Mouse (Mus musculus) lung, embryonic 14.5 days (tissue): ENCODE measurements around the gene Zscan2. TPM values are rescaled to one million over a fixed set of nuclear protein-coding genes. Genes with fewer than 3 reads are reported as not detected.

Experiments used
- ATAC-seq: fragments of 200-750 bp; cut with Nextera tagmentation; 2 replicates; pipeline ENCODE4 v1.8.0; 2017; ENCODE audit warnings: mild to moderate bottlenecking, moderate TSS enrichment, moderate library complexity; ENCODE audit not compliant: insufficient read depth
- DNase-seq: peaks from one replicate; pipeline ENCODE4 v3.0.0-alpha.2; 2015
- H3K27ac ChIP-seq: fragments of 300-500 bp; sonication (generic); 2 replicates; pipeline ENCODE4 v1.5.1; 2014; ENCODE audit warnings: low read depth, mild to moderate bottlenecking, moderate library complexity
- H3K27me3 ChIP-seq: fragments of 300-500 bp; sonication (generic); 2 replicates; pipeline ENCODE4 v1.6.1; 2014; ENCODE audit warnings: low read length, control low read depth; ENCODE audit not compliant: insufficient read depth
- H3K36me3 ChIP-seq: fragments of 300-500 bp; sonication (generic); 2 replicates; pipeline ENCODE4 v1.6.1; 2014; ENCODE audit warnings: control low read depth; ENCODE audit not compliant: insufficient read depth
- H3K4me1 ChIP-seq: fragments of 300-500 bp; sonication (generic); 2 replicates; pipeline ENCODE4 v1.6.1; 2014; ENCODE audit warnings: antibody characterized with exemption, control low read depth; ENCODE audit not compliant: insufficient read depth
- H3K4me2 ChIP-seq: fragments of 300-500 bp; sonication (generic); 2 replicates; pipeline ENCODE4 v1.6.1; 2014; ENCODE audit warnings: mild to moderate bottlenecking
- H3K4me3 ChIP-seq: fragments of 300-500 bp; sonication (generic); 2 replicates; pipeline ENCODE4 v1.5.1; 2014; ENCODE audit warnings: low read depth, low read length
- H3K9ac ChIP-seq: fragments of 300-500 bp; sonication (generic); 2 replicates; pipeline ENCODE4 v1.6.1; 2014
- H3K9me3 ChIP-seq: fragments of 300-500 bp; sonication (generic); 2 replicates; pipeline ENCODE4 v1.6.1; 2016; ENCODE audit warnings: low read depth, low read length, control low read depth
- CTCF ChIP-seq: IDR thresholded peaks from 2 replicates; pipeline ENCODE4 v1.5.1; 2016; ENCODE audit warnings: antibody characterized with exemption, low read depth
- WGBS: fragments of 180-500 bp; shearing (Covaris S2); extraction: QIAGEN DNeasy Blood & Tissue Kit; methylation state at CpG from one replicate; pipeline ENCODE4 v1.1.7; 2014; 5-methylcytosine and 5-hydroxymethylcytosine counted together
- polyA plus RNA-seq: library from polyadenylated mRNA; unstranded; fragments of >200 nt; fragmentation: Nextera tagmentation; extraction: Ambion mirVana; gene quantifications from 2 replicates; pipeline ENCODE4 v1.2.1, GENCODE M21; 2014

Zscan2 gene
- polyA plus RNA-seq, 1 experiment from 2014 or later, result 3.2 TPM

GRCm38 (mm10) chr7:80843910-80844640, 16.6 kb upstream of the Zscan2 start:
- TF ChIP-seq CTCF, result no peak
- H3K4me3 ChIP-seq, result no peak overlapping the region
- no peak overlapping the region for H3K4me2 ChIP-seq
- no peaks in the 10 kb centered on the region for H3K9me3 ChIP-seq
- no peak overlapping the region for H3K27ac ChIP-seq
- no peaks in the 10 kb centered on the region for H3K36me3 ChIP-seq
- WGBS, result 91% methylated on average over 8 of the region's 8 CpGs
- H3K27me3 ChIP-seq, result no peaks in the 10 kb centered on the region
- H3K9ac ChIP-seq, result no peak overlapping the region
- no peak for ATAC-seq
- no peak for DNase-seq
- H3K4me1 ChIP-seq, result no peaks in the 10 kb centered on the region

- Histone ChIP-seq H3K27ac (no peak overlapping the region), H3K36me3 (no peaks in the 10 kb centered on the region), H3K4me1 (no peaks in the 10 kb centered on the region), H3K27me3 (no peaks in the 10 kb centered on the region), H3K9ac (no peak overlapping the region), H3K9me3 (no peaks in the 10 kb centered on the region), H3K4me2 (no peak overlapping the region), H3K4me3 (no peak overlapping the region)
- ATAC-seq (no peak), DNase-seq (no peak)
- no peak for TF ChIP-seq CTCF
- 89% methylated on average over 12 of the region's 12 CpGs for WGBS
Observed at GRCm38 (mm10) chr7:80844691-80845090, 16.0 kb upstream of the Zscan2 start.

- Histone ChIP-seq H3K36me3 (no peaks in the 10 kb centered on the region), H3K27ac (no peak overlapping the region), H3K9ac (no peak overlapping the region), H3K4me3 (no peak overlapping the region), H3K4me2 (no peak overlapping the region), H3K4me1 (no peaks in the 10 kb centered on the region), H3K27me3 (no peaks in the 10 kb centered on the region), H3K9me3 (no peaks in the 10 kb centered on the region)
- no peak for ATAC-seq
- 56% methylated on average over 15 of the region's 15 CpGs for WGBS
- DNase-seq, result no peak
- TF ChIP-seq CTCF, result no peak
Observed at GRCm38 (mm10) chr7:80845621-80846279, 15.0 kb upstream of the Zscan2 start.

GRCm38 (mm10) chr7:80846280-80846678, 14.4 kb upstream of the Zscan2 start:
- Histone ChIP-seq H3K4me1 (no peaks in the 10 kb centered on the region), H3K27me3 (no peaks in the 10 kb centered on the region), H3K4me3 (no peak overlapping the region), H3K9ac (no peak overlapping the region), H3K27ac (no peak overlapping the region), H3K4me2 (no peak overlapping the region), H3K9me3 (no peaks in the 10 kb centered on the region), H3K36me3 (no peaks in the 10 kb centered on the region)
- ATAC-seq (no peak), DNase-seq (no peak)
- no peak for TF ChIP-seq CTCF
- WGBS, result 69% methylated on average over 10 of the region's 10 CpGs

GRCm38 (mm10) chr7:80846709-80847108, 14.0 kb upstream of the Zscan2 start:
- WGBS, result 79% methylated on average over 5 of the region's 5 CpGs
- no peak for ATAC-seq
- Histone ChIP-seq H3K4me3 (no peak overlapping the region), H3K9ac (no peak overlapping the region), H3K4me1 (no peaks in the 10 kb centered on the region), H3K4me2 (no peak overlapping the region), H3K9me3 (no peaks in the 10 kb centered on the region), H3K36me3 (no peaks in the 10 kb centered on the region), H3K27ac (no peak overlapping the region), H3K27me3 (no peaks in the 10 kb centered on the region)
- no peak for TF ChIP-seq CTCF
- no peak for DNase-seq

- no peak overlapping the region for H3K4me3 ChIP-seq
- no peaks in the 10 kb centered on the region for H3K36me3 ChIP-seq
- 48% methylated on average over 2 of the region's 2 CpGs for WGBS
- ATAC-seq (no peak), DNase-seq (no peak)
- H3K9ac ChIP-seq, result no peak overlapping the region
- no peaks in the 10 kb centered on the region for H3K9me3 ChIP-seq
- H3K27me3 ChIP-seq, result no peaks in the 10 kb centered on the region
- TF ChIP-seq CTCF, result no peak
- H3K4me1 ChIP-seq, result no peaks in the 10 kb centered on the region
- no peak overlapping the region for H3K4me2 ChIP-seq
- H3K27ac ChIP-seq, result no peak overlapping the region
Observed at GRCm38 (mm10) chr7:80849267-80849666, 11.5 kb upstream of the Zscan2 start.

- H3K27ac ChIP-seq, result no peak overlapping the region
- no peaks in the 10 kb centered on the region for H3K4me1 ChIP-seq
- H3K9ac ChIP-seq, result no peak overlapping the region
- no peaks in the 10 kb centered on the region for H3K9me3 ChIP-seq
- WGBS, result 16% methylated on average over 4 of the region's 4 CpGs
- H3K4me3 ChIP-seq, result no peak overlapping the region
- H3K36me3 ChIP-seq, result no peaks in the 10 kb centered on the region
- peak; percentile 97 for TF ChIP-seq CTCF
- peak; percentile 68 for ATAC-seq
- H3K27me3 ChIP-seq, result no peaks in the 10 kb centered on the region
- H3K4me2 ChIP-seq, result no peak overlapping the region
- peak; percentile 86 for DNase-seq
Observed at GRCm38 (mm10) chr7:80849710-80850109, 11.0 kb upstream of the Zscan2 start.
